Mouse (Mus musculus) MEL (cell line): Measurements from ENCODE around the gene Tapbpl. TPM values are rescaled to one million over a fixed set of nuclear protein-coding genes. Genes with fewer than 3 reads are reported as not detected.

ENCODE experiments used
- DNase-seq: peaks from one replicate; pipeline ENCODE4 v3.0.0; 2011; ENCODE audit warnings: low read depth, low spot score
- H3K27ac ChIP-seq: 2 replicates; pipeline ENCODE4 v1.5.1; 2012; ENCODE audit warnings: low read depth, mild to moderate bottlenecking, control low read depth, low read length, moderate library complexity; ENCODE audit not compliant: control insufficient read depth
- H3K27me3 ChIP-seq, 2 experiments: fragments of 150-350 bp in 1 of 2; sonication (generic) in 1 of 2; 2 replicates each; pipeline ENCODE4 v1.6.1; 2012; ENCODE audit warnings: low read length in 2 of 2, mild to moderate bottlenecking in 2 of 2, improper control_type of control experiment in 1 of 2, moderate library complexity in 1 of 2; ENCODE audit not compliant: insufficient read depth in 2 of 2, control insufficient read depth in 1 of 2
- H3K36me3 ChIP-seq, 2 experiments: 2 replicates each; pipeline ENCODE4 v1.6.1; 2012 to 2014; ENCODE audit warnings: low read length in 2 of 2, improper control_type of control experiment in 1 of 2, inconsistent platforms in 1 of 2, mild to moderate bottlenecking in 1 of 2; ENCODE audit not compliant: insufficient read depth in 2 of 2, control insufficient read depth in 1 of 2
- H3K4me1 ChIP-seq, 2 experiments: fragments of 150-350 bp in 1 of 2; sonication (generic) in 1 of 2; 2 replicates each; pipeline ENCODE4 v1.6.1; 2012; ENCODE audit warnings: low read length in 2 of 2, improper control_type of control experiment in 1 of 2, mild to moderate bottlenecking in 1 of 2; ENCODE audit not compliant: insufficient read depth in 2 of 2, control insufficient read depth in 1 of 2
- H3K4me3 ChIP-seq, 2 experiments: fragments of 150-350 bp in 1 of 2; sonication (generic) in 1 of 2; 2 replicates each; pipeline ENCODE4 v1.5.1; 2012; ENCODE audit warnings: low read depth in 2 of 2, low read length in 2 of 2, mild to moderate bottlenecking in 2 of 2, moderate library complexity in 2 of 2, control low read depth in 1 of 2, improper control_type of control experiment in 1 of 2; ENCODE audit not compliant: control insufficient read depth in 1 of 2, insufficient read depth in 1 of 2
- H3K79me2 ChIP-seq: 2 replicates; pipeline ENCODE4 v1.6.1; 2012; ENCODE audit warnings: mild to moderate bottlenecking, low read length, moderate library complexity; ENCODE audit not compliant: control insufficient read depth, poor library complexity, insufficient read depth
- H3K9ac ChIP-seq: 2 replicates; pipeline ENCODE4 v1.6.1; 2012; ENCODE audit warnings: low read depth, mild to moderate bottlenecking, control low read depth, low read length, moderate library complexity; ENCODE audit not compliant: control insufficient read depth, poor library complexity, severe bottlenecking
- H3K9me3 ChIP-seq: fragments of 150-350 bp; sonication (generic); replicated peaks from 2 replicates; pipeline ENCODE4 v1.6.1; 2012; ENCODE audit warnings: mild to moderate bottlenecking, low read length, improper control_type of control experiment, moderate library complexity; ENCODE audit not compliant: insufficient read depth
- BHLHE40 ChIP-seq: IDR thresholded peaks from 2 replicates; pipeline ENCODE4 v1.6.1; 2012; ENCODE audit warnings: low read depth, mild to moderate bottlenecking, inconsistent platforms, low read length, improper control_type of control experiment, borderline replicate concordance
- CHD1 ChIP-seq: IDR thresholded peaks from 2 replicates; pipeline ENCODE4 v1.6.1; 2012; ENCODE audit warnings: low read depth, mild to moderate bottlenecking, inconsistent platforms, low read length, improper control_type of control experiment
- CHD2 ChIP-seq: IDR thresholded peaks from 2 replicates; pipeline ENCODE4 v1.6.1; 2011; ENCODE audit warnings: low read length, improper control_type of control experiment
- ELF1 ChIP-seq: IDR thresholded peaks from 2 replicates; pipeline ENCODE4 v1.6.1; 2014; ENCODE audit warnings: low read depth, mild to moderate bottlenecking, inconsistent platforms, low read length, improper control_type of control experiment, moderate library complexity
- GABPA ChIP-seq: IDR thresholded peaks from 2 replicates; pipeline ENCODE4 v1.6.1; 2012; ENCODE audit warnings: low read depth, mild to moderate bottlenecking, inconsistent platforms, low read length, improper control_type of control experiment, moderate library complexity
- GATA1 ChIP-seq: IDR thresholded peaks from 2 replicates; pipeline ENCODE4 v1.6.1; 2011; ENCODE audit warnings: low read depth, low read length, improper control_type of control experiment
- JUND ChIP-seq: IDR thresholded peaks from 2 replicates; pipeline ENCODE4 v1.6.1; 2011; ENCODE audit warnings: low read depth, mild to moderate bottlenecking, improper control_type of control experiment, low read length
- MAZ ChIP-seq: IDR thresholded peaks from 2 replicates; pipeline ENCODE4 v1.6.1; 2012; ENCODE audit warnings: low read depth, mild to moderate bottlenecking, inconsistent platforms, low read length, improper control_type of control experiment
- MEF2A ChIP-seq: IDR thresholded peaks from 2 replicates; pipeline ENCODE4 v1.6.1; 2014; ENCODE audit warnings: low read depth, mild to moderate bottlenecking, inconsistent platforms, low read length, improper control_type of control experiment; ENCODE audit not compliant: poor library complexity, insufficient replicate concordance, severe bottlenecking; ENCODE audit errors: extremely low read depth
- MXI1 ChIP-seq: IDR thresholded peaks from 2 replicates; pipeline ENCODE4 v1.6.1; 2011; ENCODE audit warnings: mild to moderate bottlenecking, low read depth, low read length, improper control_type of control experiment
- MYB ChIP-seq: IDR thresholded peaks from 2 replicates; pipeline ENCODE4 v1.6.1; 2011; ENCODE audit warnings: mild to moderate bottlenecking, low read depth, low read length, improper control_type of control experiment
- NELFE ChIP-seq: IDR thresholded peaks from 2 replicates; pipeline ENCODE4 v1.6.1; 2011; ENCODE audit warnings: low read depth, low read length, improper control_type of control experiment
- POLR2A ChIP-seq, 2 experiments: IDR thresholded peaks; 2 replicates each; pipeline ENCODE4 v1.6.1; 2011 to 2012; ENCODE audit warnings: low read length in 2 of 2, mild to moderate bottlenecking in 2 of 2, control low read depth in 1 of 2, improper control_type of control experiment in 1 of 2, low read depth in 1 of 2, moderate library complexity in 1 of 2; ENCODE audit not compliant: control insufficient read depth in 1 of 2, insufficient read depth in 1 of 2, poor library complexity in 1 of 2
- POLR2AphosphoS5 ChIP-seq: IDR thresholded peaks from 2 replicates; pipeline ENCODE4 v1.6.1; 2012; ENCODE audit warnings: low read depth, borderline replicate concordance, mild to moderate bottlenecking, inconsistent platforms, low read length, moderate library complexity, mixed read lengths
- RCOR1 ChIP-seq: IDR thresholded peaks from 2 replicates; pipeline ENCODE4 v1.6.1; 2012; ENCODE audit warnings: low read depth, mild to moderate bottlenecking, inconsistent platforms, low read length, improper control_type of control experiment
- SIN3A ChIP-seq: IDR thresholded peaks from 2 replicates; pipeline ENCODE4 v1.6.1; 2012; ENCODE audit warnings: low read length, improper control_type of control experiment, inconsistent platforms
- TAL1 ChIP-seq: IDR thresholded peaks from 2 replicates; pipeline ENCODE4 v1.6.1; 2012; ENCODE audit warnings: mild to moderate bottlenecking, inconsistent platforms, low read length, moderate library complexity, mixed read lengths
- TBP ChIP-seq: IDR thresholded peaks from 2 replicates; pipeline ENCODE4 v1.8.0; 2011; ENCODE audit warnings: low read depth, low read length, improper control_type of control experiment
- USF1 ChIP-seq: IDR thresholded peaks from 2 replicates; pipeline ENCODE4 v1.6.1; 2014; ENCODE audit warnings: low read depth, mild to moderate bottlenecking, inconsistent platforms, low read length, improper control_type of control experiment, moderate library complexity
- USF2 ChIP-seq, 2 experiments: IDR thresholded peaks; 2 replicates each; pipeline ENCODE4 v1.6.1; 2011 to 2012; ENCODE audit warnings: improper control_type of control experiment in 2 of 2, low read length in 2 of 2, borderline replicate concordance in 1 of 2, inconsistent platforms in 1 of 2, low read depth in 1 of 2, mild to moderate bottlenecking in 1 of 2; ENCODE audit not compliant: insufficient read depth in 1 of 2
- ZC3H11A ChIP-seq: IDR thresholded peaks from 2 replicates; pipeline ENCODE4 v1.6.1; 2012; ENCODE audit warnings: low read depth, mild to moderate bottlenecking, inconsistent platforms, low read length, improper control_type of control experiment
- ZNF384 ChIP-seq: IDR thresholded peaks from 2 replicates; pipeline ENCODE4 v1.6.1; 2012; ENCODE audit warnings: low read depth, mild to moderate bottlenecking, inconsistent platforms, low read length, improper control_type of control experiment
- polyA plus RNA-seq, 2 experiments: library from polyadenylated mRNA; stranded (reverse) in 1 of 2; unstranded in 1 of 2; fragments of >175 nt in 1 of 2; fragments of >200 nt in 1 of 2; gene quantifications; 2 replicates each; pipeline versions ENCODE4 v1.2.1 to v1.2.4; 2012; ENCODE audit warnings: low replicate concordance in 2 of 2, low read depth in 1 of 2; ENCODE audit not compliant: insufficient read length in 2 of 2, insufficient read depth in 1 of 2, missing spikeins in 1 of 2
- total RNA-seq: library from RNA; depleted of rRNA; stranded (reverse); fragments of 300-350 nt; gene quantifications from 2 replicates; pipeline ENCODE4 v1.2.3, GENCODE M21; 2012

Tapbpl gene
- total and polyA plus RNA-seq, 3 experiments, result 2.5 to 5.2 TPM; not detected in 1

DNA sequence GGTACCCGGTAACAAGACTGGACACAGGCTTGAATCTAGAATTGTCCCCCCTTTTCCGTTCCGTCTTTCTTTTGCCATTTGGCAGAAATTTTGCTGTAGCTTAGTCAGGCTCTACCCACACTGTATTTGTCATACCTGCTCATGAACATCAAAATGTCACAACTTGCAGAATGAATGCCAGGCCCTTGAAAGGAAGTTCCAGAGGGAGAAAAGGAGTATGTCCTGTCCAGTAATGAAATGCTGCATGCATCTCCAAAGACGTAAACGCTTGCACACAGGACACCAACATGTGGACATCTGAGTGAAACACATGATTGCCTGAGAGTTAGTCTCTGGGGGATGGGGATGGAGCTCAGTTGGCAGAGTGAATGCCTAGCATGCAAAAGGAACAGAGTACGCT lies 17.9 kb downstream of the Tapbpl start:
- Histone ChIP-seq H3K4me1 (peaks cover 6 to 17% of the 10 kb centered on the region in 2 experiments), H3K27ac (no peak overlapping the region), H3K36me3 (peaks cover 0 to 13% of the 10 kb centered on the region in 2 experiments; a peak in 2 of 4 replicates), H3K9ac (no peak overlapping the region), H3K9me3 (no peaks in the 10 kb centered on the region), H3K79me2 (no peaks in the 10 kb centered on the region; the same call in 1 of the 2 replicates), H3K27me3 (peaks cover 2 to 6% of the 10 kb centered on the region in 2 experiments; a peak in 1 of 4 replicates), H3K4me3 (no peak overlapping the region)
- DNase-seq, result no peak
- TF ChIP-seq MXI1 (no peak), ZC3H11A (no peak), USF2 (IDR thresholded peaks at IDR 0.05; ENCODE audit: borderline replicate concordance in 1 of 2, insufficient read depth in 1 of 2, low read depth in 1 of 2, low read length in 2 of 2) (no peak), CHD1 (no peak), GATA1 (no peak), TBP (no peak), TAL1 (no peak), USF1 (no peak), ELF1 (no peak), POLR2A (IDR thresholded peaks at IDR 0.05; ENCODE audit: control insufficient read depth in 1 of 2, insufficient read depth in 1 of 2, low read depth in 1 of 2, low read length in 2 of 2, poor library complexity in 1 of 2) (no peak), RCOR1 (no peak)

- Histone ChIP-seq H3K27me3 (peaks cover 2 to 6% of the 10 kb centered on the region in 2 experiments; a peak in 1 of 4 replicates), H3K36me3 (peaks cover 0 to 9% of the 10 kb centered on the region in 2 experiments; a peak in 1 of 4 replicates), H3K4me1 (peaks cover 6 to 12% of the 10 kb centered on the region in 2 experiments), H3K9me3 (no peaks in the 10 kb centered on the region), H3K27ac (no peak overlapping the region), H3K79me2 (no peaks in the 10 kb centered on the region; the same call in 1 of the 2 replicates), H3K4me3 (no peak overlapping the region), H3K9ac (no peak overlapping the region)
- TF ChIP-seq GATA1 (no peak), SIN3A (no peak), BHLHE40 (no peak), USF1 (no peak), ZNF384 (no peak), ELF1 (no peak), JUND (no peak), GABPA (no peak), POLR2A (IDR thresholded peaks at IDR 0.05; ENCODE audit: control insufficient read depth in 1 of 2, insufficient read depth in 1 of 2, low read depth in 1 of 2, low read length in 2 of 2, poor library complexity in 1 of 2) (no peak), MEF2A (no peak), NELFE (no peak), CHD2 (no peak), MYB (no peak), MAZ (no peak), POLR2AphosphoS5 (no peak)
- no peak for DNase-seq
Observed at GRCm38 (mm10) chr6:125213129-125213528, 18.5 kb downstream of the Tapbpl start.
